Mouse (Mus musculus) forebrain, embryonic 11.5 days (tissue): ENCODE results near the gene Podn. TPM values are rescaled to one million over a fixed set of nuclear protein-coding genes. Genes with fewer than 3 reads are reported as not detected.

ENCODE experiments used
- ATAC-seq: fragments of 200-750 bp; cut with Nextera tagmentation; replicated peaks from 2 replicates; pipeline ENCODE4 v1.8.0; 2017; ENCODE audit warnings: moderate TSS enrichment; ENCODE audit not compliant: low FRiP score
- DNase-seq: peaks from one replicate; pipeline ENCODE4 v3.0.0-alpha.2; 2017; ENCODE audit warnings: low spot score
- H3K27ac ChIP-seq: fragments of 300-500 bp; sonication (generic); 2 replicates; pipeline ENCODE4 v1.5.1; 2014; ENCODE audit warnings: low read depth, low read length
- H3K27me3 ChIP-seq: fragments of 300-500 bp; sonication (generic); 2 replicates; pipeline ENCODE4 v1.6.1; 2014; ENCODE audit warnings: mild to moderate bottlenecking, low read length, mixed read lengths; ENCODE audit not compliant: control insufficient read depth, insufficient read depth
- H3K36me3 ChIP-seq: fragments of 300-500 bp; sonication (generic); 2 replicates; pipeline ENCODE4 v1.6.1; 2014; ENCODE audit warnings: mild to moderate bottlenecking, low read length, moderate library complexity, mixed read lengths; ENCODE audit not compliant: control insufficient read depth, insufficient read depth
- H3K4me1 ChIP-seq: fragments of 300-500 bp; sonication (generic); replicated peaks from 2 replicates; pipeline ENCODE4 v1.6.1; 2014; ENCODE audit warnings: low read length, mixed read lengths; ENCODE audit not compliant: control insufficient read depth, insufficient read depth
- H3K4me2 ChIP-seq: fragments of 300-500 bp; sonication (generic); 2 replicates; pipeline ENCODE4 v1.6.1; 2014; ENCODE audit warnings: low read depth, mild to moderate bottlenecking, low read length, moderate library complexity, mixed read lengths; ENCODE audit not compliant: severe bottlenecking
- H3K4me3 ChIP-seq: fragments of 300-500 bp; sonication (generic); 2 replicates; pipeline ENCODE4 v1.5.1; 2014; ENCODE audit warnings: low read depth, low read length
- H3K9ac ChIP-seq: fragments of 300-500 bp; sonication (generic); 2 replicates; pipeline ENCODE4 v1.6.1; 2014; ENCODE audit warnings: low read length
- H3K9me3 ChIP-seq: fragments of 300-500 bp; sonication (generic); 2 replicates; pipeline ENCODE4 v1.6.1; 2016; ENCODE audit warnings: low read length, mixed read lengths; ENCODE audit not compliant: control insufficient read depth
- WGBS: fragments of 180-500 bp; shearing (Covaris S2); extraction: QIAGEN DNeasy Blood & Tissue Kit; methylation state at CpG from one replicate; pipeline ENCODE4 v1.1.7; 2014; 5-methylcytosine and 5-hydroxymethylcytosine counted together
- polyA plus RNA-seq: library from polyadenylated mRNA; unstranded; fragments of >200 nt; fragmentation: Nextera tagmentation; extraction: Ambion mirVana; gene quantifications from 2 replicates; pipeline ENCODE4 v1.2.1, GENCODE M21; 2014

Gene Podn
- polyA plus RNA-seq, 1 experiment from 2014 or later: 0.33 TPM

DNA sequence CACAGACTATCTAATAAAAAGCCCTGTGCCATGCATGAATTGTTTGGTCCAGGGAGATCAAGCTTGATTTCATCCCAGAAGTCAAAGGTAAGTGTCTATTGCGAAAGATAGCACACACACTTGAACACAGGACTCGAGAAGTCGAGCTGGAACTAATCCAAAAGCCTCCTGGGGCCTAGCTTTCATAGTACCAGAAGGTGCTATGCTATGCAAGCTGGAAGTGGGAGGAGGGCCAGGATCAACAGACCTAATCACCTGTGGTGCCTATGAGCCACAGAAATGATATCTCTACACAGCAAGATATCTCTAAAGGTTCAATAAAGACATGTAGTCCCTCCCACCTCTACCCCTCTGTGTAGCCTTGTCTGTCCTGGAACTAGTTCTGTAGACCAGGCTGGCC, 24.2 kb downstream of the Podn start:
- ATAC-seq: no peak
- WGBS: 92% methylated on average over 3 of the region's 3 CpGs
- no peaks in the 10 kb centered on the region for H3K36me3 ChIP-seq

DNA sequence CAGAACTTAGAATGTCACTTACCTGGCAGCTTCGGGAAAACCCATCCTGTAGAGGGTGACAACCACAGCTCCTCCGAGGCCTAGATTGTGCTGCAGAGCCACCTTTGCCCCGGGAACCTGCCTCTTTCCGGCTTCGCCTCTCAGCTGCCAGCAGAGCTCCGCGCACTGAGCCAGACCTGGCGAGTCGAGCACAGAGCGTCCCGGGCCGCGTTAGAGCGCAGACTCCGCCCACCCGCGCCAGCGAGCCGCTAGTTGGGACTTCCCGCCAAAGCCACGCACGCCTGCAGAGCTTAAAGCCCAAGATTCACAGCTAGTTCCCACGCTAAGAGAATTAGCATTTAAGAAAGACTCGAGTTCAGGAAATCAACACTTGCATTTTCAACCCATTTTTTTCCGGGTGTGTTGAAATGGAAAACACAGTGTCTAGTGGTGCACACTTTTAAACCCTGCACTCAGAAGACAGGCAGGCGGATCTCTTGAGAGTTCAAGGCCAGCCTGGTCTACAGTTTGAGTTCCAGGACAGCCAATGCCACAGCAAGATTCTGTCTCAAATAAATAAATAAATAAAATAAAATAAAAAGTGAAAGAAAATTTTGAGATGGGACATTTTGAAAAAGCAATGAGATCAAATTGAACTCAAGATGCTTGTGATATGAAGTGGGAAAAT, 24.9 kb downstream of the Podn start:
- 1% methylated on average over 26 of the region's 26 CpGs for WGBS
- Histone ChIP-seq H3K9me3 (no peaks in the 10 kb centered on the region), H3K4me1 (peaks cover 4% of the 10 kb centered on the region; the same call in 1 of the 2 replicates), H3K27me3 (no peaks in the 10 kb centered on the region), H3K4me2 (peak overlapping the region; percentile 87), H3K9ac (peak overlapping the region; percentile 57; the same call in 1 of the 2 replicates), H3K4me3 (peak overlapping the region; percentile 51), H3K36me3 (no peaks in the 10 kb centered on the region), H3K27ac (no peak overlapping the region)
- DNase-seq: peak; percentile 97
- peak; percentile 97 for ATAC-seq

More for the DNA sequence above, 24.2 kb downstream of the Podn start:
- Histone ChIP-seq H3K4me2 (no peak overlapping the region), H3K27me3 (no peaks in the 10 kb centered on the region), H3K27ac (no peak overlapping the region), H3K9ac (no peak overlapping the region), H3K4me1 (peaks cover 4% of the 10 kb centered on the region; the same call in 1 of the 2 replicates), H3K9me3 (no peaks in the 10 kb centered on the region), H3K4me3 (no peak overlapping the region)
- DNase-seq: no peak

DNA sequence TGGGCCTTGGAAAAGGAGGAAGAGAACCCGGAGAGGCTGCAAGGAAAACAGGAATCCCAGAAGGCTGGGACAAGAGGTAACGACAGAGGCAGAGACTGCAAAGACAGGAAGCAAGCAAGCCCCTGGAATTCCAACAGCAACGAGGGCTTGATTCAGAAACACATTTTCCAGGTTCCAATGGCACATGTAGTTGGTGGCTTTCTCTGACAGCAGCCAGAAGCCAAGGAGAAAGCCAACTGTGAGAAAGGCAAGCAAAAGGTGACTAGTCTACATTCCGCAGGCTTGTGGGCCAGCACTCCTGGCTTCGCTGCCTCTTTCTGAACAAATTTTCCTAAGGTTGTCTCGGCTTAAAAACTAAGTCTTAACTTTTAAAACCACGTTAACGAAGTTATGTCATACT, 25.5 kb downstream of the Podn start:
- H3K36me3 ChIP-seq: no peaks in the 10 kb centered on the region
- no peak for DNase-seq
- peak overlapping the region; percentile 57 for H3K9ac ChIP-seq
- H3K4me1 ChIP-seq: peaks cover 4% of the 10 kb centered on the region; the same call in 1 of the 2 replicates
- peak overlapping the region; percentile 51 for H3K4me3 ChIP-seq
- peak overlapping the region; percentile 87 for H3K4me2 ChIP-seq
- no peak overlapping the region for H3K27ac ChIP-seq
- no peaks in the 10 kb centered on the region for H3K9me3 ChIP-seq
- no peaks in the 10 kb centered on the region for H3K27me3 ChIP-seq
- ATAC-seq: no peak
- WGBS: 10% methylated on average over 8 of the region's 8 CpGs

DNA sequence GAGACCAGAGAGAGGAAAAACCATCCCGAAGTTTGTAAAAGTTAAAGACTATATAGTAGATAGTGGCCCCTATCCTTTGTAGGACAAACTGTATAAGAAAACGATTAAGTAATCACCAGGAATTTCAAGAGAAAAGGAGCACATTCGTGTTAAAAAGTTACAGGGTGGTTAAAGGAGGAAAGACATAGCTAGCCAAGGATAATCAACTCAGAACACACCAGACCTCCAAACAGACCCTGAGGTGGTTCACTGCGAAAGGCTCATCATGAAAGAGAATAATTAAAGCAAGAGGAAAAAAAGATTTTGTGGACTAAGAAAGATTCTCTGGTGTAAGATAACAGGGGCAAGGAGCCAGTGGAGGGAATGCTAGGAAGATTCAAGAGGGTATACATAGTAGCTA, 26.0 kb downstream of the Podn start:
- no peak for DNase-seq
- H3K36me3 ChIP-seq: no peaks in the 10 kb centered on the region
- peak overlapping the region; percentile 87 for H3K4me2 ChIP-seq
- H3K27me3 ChIP-seq: no peaks in the 10 kb centered on the region
- no peak overlapping the region for H3K27ac ChIP-seq
- H3K9ac ChIP-seq: peak overlapping the region; percentile 57
- H3K4me3 ChIP-seq: peak overlapping the region; percentile 51
- 75% methylated on average over 4 of the region's 4 CpGs for WGBS
- peaks cover 4% of the 10 kb centered on the region; the same call in 1 of the 2 replicates for H3K4me1 ChIP-seq
- no peaks in the 10 kb centered on the region for H3K9me3 ChIP-seq
- no peak for ATAC-seq

DNA sequence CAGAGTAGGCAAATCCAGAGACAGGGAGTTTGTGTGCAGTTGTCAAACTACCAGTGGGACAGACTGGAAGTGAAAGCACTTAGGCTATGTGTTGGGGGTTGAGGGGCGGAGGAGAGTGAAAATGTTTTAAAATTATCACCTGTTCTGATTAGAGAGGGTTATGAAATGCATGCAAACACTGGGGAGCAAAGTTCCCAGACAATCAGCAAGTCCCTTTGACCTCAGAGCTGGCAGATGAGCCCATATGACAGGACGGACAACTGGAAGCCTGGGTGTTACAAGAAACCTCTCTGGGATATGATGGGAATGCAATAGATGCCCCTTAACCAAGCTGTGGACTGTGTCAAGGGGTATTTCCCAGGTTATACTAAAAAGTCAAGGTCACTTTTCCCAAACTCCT, 28.2 kb downstream of the Podn start:
- H3K27me3 ChIP-seq: no peaks in the 10 kb centered on the region
- no peak overlapping the region for H3K4me2 ChIP-seq
- ATAC-seq: no peak
- no peak for DNase-seq
- H3K9me3 ChIP-seq: no peaks in the 10 kb centered on the region
- no peak overlapping the region for H3K27ac ChIP-seq
- 83% methylated on average over 2 of the region's 2 CpGs for WGBS
- peaks cover 4% of the 10 kb centered on the region; the same call in 1 of the 2 replicates for H3K4me1 ChIP-seq
- no peak overlapping the region for H3K4me3 ChIP-seq
- H3K36me3 ChIP-seq: no peaks in the 10 kb centered on the region
- H3K9ac ChIP-seq: no peak overlapping the region

DNA sequence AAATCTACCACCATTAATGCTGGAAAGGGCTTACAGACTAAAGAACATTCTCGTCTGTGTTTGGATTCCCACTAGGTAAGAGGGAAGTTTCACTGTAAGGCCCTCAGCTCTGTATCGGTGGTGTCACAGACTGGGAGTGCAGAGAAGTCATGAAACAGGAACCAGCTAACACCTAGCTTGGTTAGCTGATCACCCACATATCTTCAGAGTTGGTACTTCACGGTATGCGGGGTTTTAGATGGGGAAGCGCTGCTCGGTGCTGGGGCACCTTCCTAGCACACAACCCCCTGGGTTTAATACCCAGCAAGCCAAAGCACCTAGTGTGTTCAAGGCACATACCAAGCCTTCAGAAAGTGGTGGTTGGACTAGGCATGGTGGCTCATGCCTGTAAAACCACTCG, 29.0 kb downstream of the Podn start:
- DNase-seq: no peak
- no peak overlapping the region for H3K9ac ChIP-seq
- no peaks in the 10 kb centered on the region; the same call in 1 of the 2 replicates for H3K36me3 ChIP-seq
- ATAC-seq: no peak
- H3K4me1 ChIP-seq: peaks cover 4% of the 10 kb centered on the region; the same call in 1 of the 2 replicates
- no peak overlapping the region for H3K27ac ChIP-seq
- H3K27me3 ChIP-seq: no peaks in the 10 kb centered on the region
- no peak overlapping the region for H3K4me2 ChIP-seq
- H3K4me3 ChIP-seq: no peak overlapping the region
- H3K9me3 ChIP-seq: no peaks in the 10 kb centered on the region
- 91% methylated on average over 7 of the region's 7 CpGs for WGBS

DNA sequence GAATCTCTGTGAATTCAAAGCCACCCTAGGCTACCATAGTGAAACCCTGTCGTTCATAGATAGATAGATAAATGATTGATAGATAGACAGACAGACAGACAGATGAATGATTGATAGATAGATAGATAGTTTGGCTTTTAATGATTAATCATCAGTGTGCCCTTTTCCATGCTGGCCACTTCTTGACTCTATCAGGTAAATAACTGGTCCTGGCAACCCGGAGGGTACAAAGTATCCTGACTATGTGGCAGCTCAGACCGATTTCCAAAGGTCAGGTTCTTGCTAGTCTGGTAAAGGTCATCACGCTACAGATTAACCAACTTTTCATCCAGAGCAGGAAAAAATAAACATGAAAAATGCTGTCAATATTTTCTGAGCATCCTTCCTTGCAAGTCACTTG, 29.7 kb downstream of the Podn start:
- H3K36me3 ChIP-seq: no peaks in the 10 kb centered on the region; the same call in 1 of the 2 replicates
- H3K4me3 ChIP-seq: no peak overlapping the region
- no peak overlapping the region for H3K9ac ChIP-seq
- H3K9me3 ChIP-seq: no peaks in the 10 kb centered on the region
- DNase-seq: no peak
- H3K27ac ChIP-seq: no peak overlapping the region
- ATAC-seq: no peak
- H3K4me2 ChIP-seq: no peak overlapping the region
- H3K4me1 ChIP-seq: peaks cover 4% of the 10 kb centered on the region; the same call in 1 of the 2 replicates
- no peaks in the 10 kb centered on the region for H3K27me3 ChIP-seq
- WGBS: 94% methylated on average over 4 of the region's 4 CpGs

DNA sequence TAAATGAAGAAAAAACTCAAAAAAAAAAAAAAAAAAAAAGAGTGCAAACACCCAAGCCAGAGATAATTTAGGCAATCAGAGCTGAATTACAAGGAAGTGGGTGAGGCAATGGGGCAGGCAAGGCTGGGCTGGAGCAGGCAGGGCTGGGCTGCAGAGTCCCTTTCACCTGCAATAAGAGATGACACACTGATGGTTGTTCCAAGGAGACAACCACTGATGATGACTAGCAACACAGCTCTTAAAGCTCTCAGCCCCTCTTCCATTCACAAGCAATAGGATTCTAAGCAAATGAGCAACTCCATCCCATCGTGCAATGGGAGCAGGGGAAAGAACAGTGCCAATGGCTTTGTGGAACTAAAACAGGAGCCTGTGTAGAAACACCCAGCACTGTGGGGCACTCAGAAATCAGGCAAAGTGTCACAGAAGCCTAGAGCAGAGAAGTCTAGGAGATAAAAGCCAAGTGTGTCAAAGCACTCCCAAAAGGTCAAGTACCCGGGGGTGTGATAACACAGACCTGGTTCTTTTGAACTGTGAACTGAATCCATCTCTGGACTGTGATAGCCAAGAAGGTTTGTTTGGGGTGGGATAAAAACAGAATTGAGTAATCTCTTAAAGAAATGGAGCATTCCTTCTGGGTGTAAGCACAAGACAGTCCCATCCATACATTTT, 30.9 kb downstream of the Podn start:
- no peaks in the 10 kb centered on the region; the same call in 1 of the 2 replicates for H3K36me3 ChIP-seq
- no peak overlapping the region for H3K4me3 ChIP-seq
- H3K27me3 ChIP-seq: no peaks in the 10 kb centered on the region
- WGBS: 83% methylated on average over 2 of the region's 2 CpGs
- H3K4me1 ChIP-seq: peaks cover under 1% of the 10 kb centered on the region; the same call in 1 of the 2 replicates
- no peak overlapping the region for H3K27ac ChIP-seq
- ATAC-seq (no peak), DNase-seq (no peak)
- H3K9ac ChIP-seq: no peak overlapping the region
- H3K9me3 ChIP-seq: no peaks in the 10 kb centered on the region
- H3K4me2 ChIP-seq: no peak overlapping the region
